Mouse (Mus musculus): Measurements from ENCODE around the gene Ube2q1.

The Ube2q1 gene

DNA sequence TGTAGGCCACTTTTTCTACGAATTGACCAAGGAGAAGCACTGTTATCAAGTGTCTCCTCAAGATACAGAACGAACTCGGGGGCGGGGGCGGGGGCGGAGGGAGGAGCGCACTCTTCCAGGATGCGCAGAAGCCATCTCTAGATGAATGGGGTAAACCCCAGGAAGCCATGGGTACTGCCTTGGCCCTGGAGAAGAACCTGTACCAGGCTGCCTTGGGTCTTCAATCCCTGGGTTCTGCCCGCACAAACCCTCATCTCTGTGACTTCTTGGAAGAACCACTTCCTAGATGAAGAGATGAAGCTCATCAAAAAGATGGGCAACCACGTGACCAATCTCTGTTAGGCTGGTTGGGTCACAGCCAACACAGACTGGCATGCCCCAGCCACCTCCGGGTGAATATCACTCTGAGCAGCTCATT lies 47.7 kb downstream of the Ube2q1 start:
- DNase-seq (ENCODE audit: low read depth, low spot score) = peak; percentile 64

GRCm38 (mm10) chr3:89821548-89822480 lies 48.4 kb downstream of the Ube2q1 start:
- DNase-seq (ENCODE audit: low read depth, low spot score) = no peak

DNA sequence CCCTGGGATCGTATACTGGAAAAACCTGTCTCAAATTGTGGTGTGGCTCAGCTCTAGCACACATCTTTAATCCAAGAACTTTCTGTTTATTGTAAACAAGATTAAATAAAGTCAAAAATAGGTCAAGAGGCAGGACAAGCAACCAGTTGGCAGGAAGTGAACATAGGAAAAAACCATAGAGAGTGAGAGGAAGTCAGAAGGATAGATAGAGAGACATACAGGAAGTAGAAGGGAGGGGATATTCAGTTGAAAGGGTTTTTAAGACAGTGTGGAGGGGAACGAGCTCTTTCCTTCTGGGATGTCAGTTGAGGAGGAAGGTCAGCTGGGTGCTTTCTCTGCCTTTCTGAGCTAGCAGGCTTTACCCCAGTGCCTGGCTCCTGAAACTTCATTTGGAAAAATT lies 50.2 kb downstream of the Ube2q1 start:
- DNase-seq (ENCODE audit: low read depth, low spot score) = peak; percentile 27

GRCm38 (mm10) chr3:89826295-89826694 lies 52.9 kb downstream of the Ube2q1 start:
- no peak for DNase-seq (ENCODE audit: low read depth, low spot score)

- no peak for DNase-seq (ENCODE audit: low read depth, low spot score)
Measured at GRCm38 (mm10) chr3:89830815-89831591, 57.6 kb downstream of the Ube2q1 start, which contains the start of gene She. She (plus strand) TSS chr3:89831370.
